Comparison of ENCODE assay signal across 23 mouse cellular contexts in genomic region chr1:33975333-33975732, GRCm38 (mm10).
"Had no signal": no experiment of that assay in that cellular context is flagged by ENCODE, and none has a peak within 500 bp of the region (broad histone marks: within the 10 kb centered on the region; RNA-seq: fewer than 3 reads in every experiment).

No protein-coding gene starts in this region.

- DNase-seq: forebrain, postnatal 0 days; gastrocnemius, postnatal 10 days; gastrocnemius, postnatal 36 days; heart, adult 18-20 months; heart, postnatal 10 days; heart, postnatal 36 days; kidney, adult 11 months; kidney, postnatal 14 days; layer of hippocampus, adult 9-11 months; layer of hippocampus, postnatal 36 days; liver; liver, embryonic 13.5 days; liver, postnatal 0 days; lung, adult 2 months had no signal

- H3K4me1 ChIP-seq: heart, embryonic 12.5 days; hindbrain, embryonic 15.5 days; liver, embryonic 15.5 days had no signal

- H3K36me3 ChIP-seq: heart, embryonic 12.5 days; hindbrain, embryonic 13.5 days; hindbrain, embryonic 15.5 days; limb, embryonic 10.5 days; limb, embryonic 12.5 days; liver, embryonic 13.5 days; liver, embryonic 15.5 days had no signal

- ATAC-seq: forebrain, postnatal 0 days; hindbrain, postnatal 0 days; intestine, embryonic 16.5 days; liver, postnatal 0 days had no signal

- H3K9me3 ChIP-seq: heart, embryonic 12.5 days; hindbrain, embryonic 13.5 days; hindbrain, embryonic 15.5 days; limb, embryonic 10.5 days; limb, embryonic 12.5 days; liver, embryonic 13.5 days; liver, embryonic 15.5 days had no signal

- H3K9ac ChIP-seq: forebrain, postnatal 0 days; heart, embryonic 12.5 days; hindbrain, embryonic 13.5 days; hindbrain, embryonic 15.5 days; limb, embryonic 12.5 days; liver, embryonic 13.5 days; liver, embryonic 15.5 days; liver, postnatal 0 days had no signal

- H3K4me2 ChIP-seq: heart, embryonic 12.5 days; hindbrain, embryonic 13.5 days; hindbrain, embryonic 15.5 days; limb, embryonic 12.5 days; liver, embryonic 11.5 days; liver, embryonic 13.5 days; liver, embryonic 15.5 days had no signal

- H3K4me3 ChIP-seq: heart, embryonic 12.5 days; hindbrain, embryonic 13.5 days; hindbrain, embryonic 15.5 days; limb, embryonic 10.5 days; limb, embryonic 12.5 days; liver, embryonic 13.5 days; liver, embryonic 15.5 days had no signal

- H3K27ac ChIP-seq: hindbrain, embryonic 13.5 days; hindbrain, embryonic 15.5 days; hindbrain, postnatal 0 days; limb, embryonic 10.5 days; limb, embryonic 12.5 days; liver, embryonic 13.5 days; liver, embryonic 15.5 days had no signal

- H3K27me3 ChIP-seq: heart, embryonic 12.5 days; hindbrain, embryonic 13.5 days; hindbrain, embryonic 15.5 days; limb, embryonic 12.5 days; liver, embryonic 13.5 days; liver, embryonic 15.5 days had no signal
